Mouse (Mus musculus) effector memory CD4-positive, alpha-beta T cell, adult 7 months (primary cell): Measurements from ENCODE around the gene Myo15b. TPM values are rescaled to one million over a fixed set of nuclear protein-coding genes. Genes with fewer than 3 reads are reported as not detected.

Experiments used
- polyA plus RNA-seq: library from polyadenylated mRNA; unstranded; fragments of 100-300 nt; shearing (Covaris generic); gene quantifications from one replicate; pipeline ENCODE4 v1.2.1, GENCODE M21; 2017

Myo15b gene
- polyA plus RNA-seq, result 1.2 TPM

GRCm38 (mm10) chr11:115858354-115858753, at the start of gene Myo15b:
Gene Myo15b, plus strand, starts transcription at chr11:115858406.

GRCm38 (mm10) chr11:115813507-115814296, 44.5 kb upstream of the Myo15b start, which contains the start of gene Caskin2:
Gene Caskin2, minus strand, starts transcription at chr11:115813639.

GRCm38 (mm10) chr11:115814605-115815450, 43.4 kb upstream of the Myo15b start, which contains the start of gene Tsen54:
Gene Tsen54, plus strand, starts transcription at chr11:115814724.

GRCm38 (mm10) chr11:115823774-115824740, 34.1 kb upstream of the Myo15b start, which contains the start of gene Llgl2:
Gene Llgl2, plus strand, starts transcription at chr11:115824049.

GRCm38 (mm10) chr11:115899486-115900266, 41.5 kb downstream of the Myo15b start, which contains the start of gene Smim5:
Gene Smim5, plus strand, starts transcription at chr11:115899966.

GRCm38 (mm10) chr11:115911632-115912376, 53.6 kb downstream of the Myo15b start, which contains the start of gene Smim6:
Gene Smim6, plus strand, starts transcription at chr11:115912017.

GRCm38 (mm10) chr11:115933108-115933746, 75.0 kb downstream of the Myo15b start, which contains the start of the genes Sap30bp and Recql5:
Gene Sap30bp, plus strand, starts transcription at chr11:115933282.
Gene Recql5, minus strand, starts transcription at chr11:115933477.

Other genes with a start within 250 kb of the Myo15b start
- 499 TPM for gene Mif4gd, start 245.4 kb upstream of the Myo15b start, polyA plus RNA-seq
- gene Slc25a19, start 230.1 kb upstream of the Myo15b start, polyA plus RNA-seq, result 77.3 TPM
- 258 TPM for gene Grb2, start 149.8 kb upstream of the Myo15b start, polyA plus RNA-seq
- gene Tmem94, start 93.0 kb upstream of the Myo15b start, polyA plus RNA-seq, result 16.2 TPM
- 1.2 TPM for gene Caskin2, start 44.8 kb upstream of the Myo15b start, polyA plus RNA-seq
- gene Tsen54, start 43.7 kb upstream of the Myo15b start, polyA plus RNA-seq, result 29.4 TPM
- 29.6 TPM for gene Llgl2, start 34.4 kb upstream of the Myo15b start, polyA plus RNA-seq
- 0.99 TPM for gene Smim5, start 41.6 kb downstream of the Myo15b start, polyA plus RNA-seq
- gene Smim6, start 53.6 kb downstream of the Myo15b start, polyA plus RNA-seq, result 0.93 TPM
- 35.5 TPM for gene Sap30bp, start 74.9 kb downstream of the Myo15b start, polyA plus RNA-seq
- 10.7 TPM for gene Recql5, start 75.1 kb downstream of the Myo15b start, polyA plus RNA-seq
- 0.16 TPM for gene Itgb4, start 116.3 kb downstream of the Myo15b start, polyA plus RNA-seq
- 14.0 TPM for gene Galk1, start 154.3 kb downstream of the Myo15b start, polyA plus RNA-seq
- 2,017 TPM for gene H3f3b, start 169.6 kb downstream of the Myo15b start, polyA plus RNA-seq
- 34.0 TPM for gene Unk, start 171.9 kb downstream of the Myo15b start, polyA plus RNA-seq
- gene Unc13d, start 219.6 kb downstream of the Myo15b start, polyA plus RNA-seq, result 80.1 TPM
- gene Wbp2, start 228.6 kb downstream of the Myo15b start, polyA plus RNA-seq, result 295 TPM